12 mouse cellular contexts compared by ENCODE assay signal in genomic region chr7:46719526-46719925, GRCm38 (mm10). TPM values are rescaled to one million over a fixed set of nuclear protein-coding genes. Genes with fewer than 3 reads are reported as not detected.
DNase-seq lines count a peak whose midpoint lies in the region; ATAC-seq and TF ChIP-seq lines count a peak whose summit lies in the region.
"Had no signal": no experiment of that assay in that cellular context is flagged by ENCODE, and none has a peak within 500 bp of the region (broad histone marks: within the 10 kb centered on the region; RNA-seq: fewer than 3 reads in every experiment).

No protein-coding gene starts in this region.

- H3K36me3 ChIP-seq in liver, embryonic 13.5 days: no peaks in the 10 kb centered on the region
- H3K36me3 ChIP-seq in thymus, adult 2 months (ENCODE audit: control insufficient read depth, insufficient read depth, low read length): no peaks in the 10 kb centered on the region
- H3K36me3 ChIP-seq: hindbrain, embryonic 10.5 days had no signal

- peaks cover 9% of the 10 kb centered on the region; the same call in 1 of the 2 replicates for H3K4me1 ChIP-seq in liver, embryonic 13.5 days (replicated peaks)
- no peaks in the 10 kb centered on the region for H3K4me1 ChIP-seq in thymus, adult 2 months (replicated peaks; ENCODE audit: control insufficient read depth, insufficient read depth, low read length)
- H3K4me1 ChIP-seq: hindbrain, embryonic 10.5 days had no signal

- no peak for TF ChIP-seq POLR2A in thymus, adult 2 months (IDR thresholded peaks at IDR 0.05; ENCODE audit: control insufficient read depth, extremely low read depth, insufficient read depth, low read length, poor library complexity)

- H3K4me3 ChIP-seq in liver, embryonic 13.5 days (replicated peaks): no peak overlapping the region
- no peak overlapping the region for H3K4me3 ChIP-seq in thymus, adult 2 months (ENCODE audit: control insufficient read depth, insufficient read depth, low read length)
- H3K4me3 ChIP-seq: hindbrain, embryonic 10.5 days had no signal

- peak; percentile 30 for DNase-seq in adrenal gland, adult 8-10 months
- DNase-seq in adrenal gland, adult 18-20 months (ENCODE audit: low spot score in 2 of 2): no peak
- DNase-seq in urinary bladder, postnatal 25 days (ENCODE audit: low spot score): peak; percentile 26
- DNase-seq in urinary bladder, adult 2 months (ENCODE audit: low spot score): no peak
- no peak for DNase-seq in liver, embryonic 13.5 days
- DNase-seq in yolk sac, embryonic 10.5 days (ENCODE audit: low spot score): peak; percentile 84
- no peak for DNase-seq in retina, postnatal 1 day
- no peak for DNase-seq in thymus, adult 2 months

- H3K27ac ChIP-seq in liver, embryonic 13.5 days: no peak overlapping the region
- no peak overlapping the region for H3K27ac ChIP-seq in thymus, adult 2 months (ENCODE audit: control insufficient read depth, insufficient read depth, low read length)
- H3K27ac ChIP-seq: hindbrain, embryonic 10.5 days had no signal

- ATAC-seq in liver, embryonic 13.5 days (ENCODE audit: low read depth): peak; percentile 79

- TF ChIP-seq CTCF in thymus, adult 2 months (IDR thresholded peaks at IDR 0.05; ENCODE audit: borderline replicate concordance, control insufficient read depth, extremely low read depth, insufficient read depth, low read length, poor library complexity): no peak

- WGBS in liver, embryonic 13.5 days (ENCODE audit: insufficient replicate concordance): 60% methylated on average over 7 of the region's 7 CpGs
- whole genome bisulfite sequencing in thymus, adult 2 months: 89% methylated on average over 7 of the region's 7 CpGs

- H3K4me2 ChIP-seq in liver, embryonic 13.5 days: no peak overlapping the region

- H3K9me3 ChIP-seq in liver, embryonic 13.5 days (replicated peaks): no peaks in the 10 kb centered on the region
- H3K9me3 ChIP-seq: hindbrain, embryonic 10.5 days had no signal

- no peak overlapping the region for H3K9ac ChIP-seq in liver, embryonic 13.5 days

- peaks cover 3% of the 10 kb centered on the region; the same call in 1 of the 2 replicates for H3K27me3 ChIP-seq in liver, embryonic 13.5 days
- H3K27me3 ChIP-seq in thymus, adult 2 months (ENCODE audit: control insufficient read depth, insufficient read depth, low read length): no peaks in the 10 kb centered on the region; the same call in 1 of the 2 replicates

RNA-seq across cellular contexts. Expression of gene Saa3, which starts 4.0 kb away (rescaled TPM):
- total RNA-seq in adrenal gland, adult 8-10 months (2022): 1 to 10 TPM; 1.1 to 7.4 (median 4.6) TPM
- total RNA-seq in adrenal gland, adult 18-20 months (2021): 1 to 10 TPM; 1.1 to 4.0 TPM
- polyA plus RNA-seq in urinary bladder, adult 2 months (2012; rRNA removed): 0.87 and 1.7 TPM in 2 replicates
- polyA plus RNA-seq in liver, embryonic 13.5 days (2015; fragmentation: Nextera tagmentation; extraction: Ambion mirVana): 1.1 and 1.2 TPM in 2 replicates
- polyA plus RNA-seq in thymus, adult 2 months (2012; rRNA removed): 6.8 and 11.4 TPM in 2 replicates
- total RNA-seq: left cerebral cortex, adult 18-20 months had no signal
- polyA plus RNA-seq: hindbrain, embryonic 10.5 days; neural tube, embryonic 11.5 days; stomach, embryonic 14.5 days had no signal

RNA-seq across cellular contexts. Expression of gene Saal1, which starts 9.0 kb away (rescaled TPM):
- 10 to 100 TPM in 2 of 4 experiments, 1 to 10 TPM in 2; 6.4 to 12.4 (median 10.2) TPM for total RNA-seq in adrenal gland, adult 8-10 months (2022)
- total RNA-seq in adrenal gland, adult 18-20 months (2021): 1 to 10 TPM; 6.5 to 7.8 TPM
- polyA plus RNA-seq in urinary bladder, adult 2 months (2012; rRNA removed): 8.5 TPM in 2 replicates
- 17.2 and 20.3 TPM in 2 replicates for polyA plus RNA-seq in liver, embryonic 13.5 days (2015; fragmentation: Nextera tagmentation; extraction: Ambion mirVana)
- 14.4 and 17.2 TPM in 2 replicates for polyA plus RNA-seq in thymus, adult 2 months (2012; rRNA removed)

RNA-seq across cellular contexts. Expression of gene Saa4, which starts 12.9 kb away (rescaled TPM):
- total RNA-seq in adrenal gland, adult 8-10 months (2022): not detected
- not detected for total RNA-seq in adrenal gland, adult 18-20 months (2021)
- not detected in 2 replicates for polyA plus RNA-seq in urinary bladder, adult 2 months (2012; rRNA removed)
- 2.7 and 3.6 TPM in 2 replicates for polyA plus RNA-seq in liver, embryonic 13.5 days (2015; fragmentation: Nextera tagmentation; extraction: Ambion mirVana)
- 0.16 and 0.40 TPM in 2 replicates for polyA plus RNA-seq in thymus, adult 2 months (2012; rRNA removed)
- total RNA-seq: left cerebral cortex, adult 18-20 months had no signal
- polyA plus RNA-seq: hindbrain, embryonic 10.5 days; neural tube, embryonic 11.5 days; stomach, embryonic 14.5 days had no signal

RNA-seq across cellular contexts. Expression of gene Saa1, which starts 23.3 kb away (rescaled TPM):
- not detected for total RNA-seq in adrenal gland, adult 8-10 months (2022)
- not detected for total RNA-seq in adrenal gland, adult 18-20 months (2021)
- not detected in 2 replicates for polyA plus RNA-seq in urinary bladder, adult 2 months (2012; rRNA removed)
- 0.23 TPM in 1 of 2 replicates, not detected in the other for polyA plus RNA-seq in liver, embryonic 13.5 days (2015; fragmentation: Nextera tagmentation; extraction: Ambion mirVana)
- polyA plus RNA-seq in thymus, adult 2 months (2012; rRNA removed): 2.7 and 4.3 TPM in 2 replicates
- total RNA-seq: left cerebral cortex, adult 18-20 months had no signal

RNA-seq across cellular contexts. Expression of gene Saa2, which starts 32.1 kb away (rescaled TPM):
- total RNA-seq in adrenal gland, adult 8-10 months (2022): not detected
- total RNA-seq in adrenal gland, adult 18-20 months (2021): not detected
- polyA plus RNA-seq in urinary bladder, adult 2 months (2012; rRNA removed): not detected in 2 replicates
- not detected in 2 replicates for polyA plus RNA-seq in liver, embryonic 13.5 days (2015; fragmentation: Nextera tagmentation; extraction: Ambion mirVana)
- 1.2 and 1.4 TPM in 2 replicates for polyA plus RNA-seq in thymus, adult 2 months (2012; rRNA removed)
- total RNA-seq: left cerebral cortex, adult 18-20 months had no signal
- polyA plus RNA-seq: stomach, embryonic 14.5 days had no signal

Comparison
In these comparisons a context has a peak if more than half of its experiments do, and no peak if none do; other contexts are left out.
1. DNase-seq: peak in adrenal gland, adult 8-10 months (single experiment), urinary bladder, postnatal 25 days (single experiment) and yolk sac, embryonic 10.5 days (single experiment); none in adrenal gland, adult 18-20 months (0 of 2), urinary bladder, adult 2 months (single experiment), liver, embryonic 13.5 days (single experiment), retina, postnatal 1 day (single experiment) and thymus, adult 2 months (single experiment).